Comparison of ENCODE assay signal across 8 mouse cellular contexts in the genomic region with DNA sequence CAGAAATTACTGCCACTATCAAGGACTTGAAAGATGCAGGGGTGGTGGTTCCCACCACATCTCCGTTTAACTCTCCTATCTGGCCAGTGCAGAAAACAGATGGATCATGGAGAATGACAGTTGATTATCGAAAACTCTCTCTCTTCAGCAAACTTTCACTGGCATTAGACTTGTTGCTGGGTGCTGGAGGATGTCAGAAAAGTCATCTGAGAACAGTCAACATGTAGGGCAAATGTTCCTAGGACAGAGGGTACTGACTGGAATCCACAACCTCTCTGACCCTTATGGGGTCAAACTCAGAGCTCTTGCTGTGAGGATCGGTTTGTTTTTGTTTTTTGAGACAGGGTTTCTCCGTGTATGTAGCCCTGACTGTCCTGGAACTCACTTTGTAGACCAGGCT. TPM values are rescaled to one million over a fixed set of nuclear protein-coding genes. Genes with fewer than 3 reads are reported as not detected.
A peak's percentile ranks its signal among the peaks of the same experiment; 100 is the strongest.
DNase-seq lines count a peak whose midpoint lies in the region; ATAC-seq and TF ChIP-seq lines count a peak whose summit lies in the region.
"Not testable (repeated sequence)": the region's sequence is repeated elsewhere in the genome, so short reads cannot be mapped to it uniquely, and the experiment has no call there.

No protein-coding gene starts in this region.

- H3K9me3 ChIP-seq in heart, embryonic 10.5 days; hindbrain, embryonic 15.5 days; liver, embryonic 15.5 days (replicated peaks); midbrain, embryonic 13.5 days: not testable (repeated sequence)

- not testable (repeated sequence) for H3K27me3 ChIP-seq in heart, embryonic 10.5 days (ENCODE audit: insufficient read depth, poor library complexity, severe bottlenecking); hindbrain, embryonic 15.5 days; liver, embryonic 15.5 days; midbrain, embryonic 13.5 days; spleen, adult 2 months (ENCODE audit: control insufficient read depth, insufficient read depth, low read length)

- peak overlapping the region; percentile 96 for H3K27ac ChIP-seq in bone marrow, adult 2 months (ENCODE audit: control insufficient read depth, insufficient read depth, low read depth, low read length, poor library complexity)
- H3K27ac ChIP-seq in heart, embryonic 10.5 days: peak overlapping the region; percentile 99
- peak overlapping the region; percentile 94 for H3K27ac ChIP-seq in hindbrain, embryonic 15.5 days (replicated peaks)
- H3K27ac ChIP-seq in layer of hippocampus, adult 2 months: peak overlapping the region; percentile 95
- H3K27ac ChIP-seq in liver, embryonic 15.5 days (replicated peaks): peak overlapping the region; percentile 100
- H3K27ac ChIP-seq in midbrain, embryonic 13.5 days: peak overlapping the region; percentile 97
- peak overlapping the region; percentile 92 for H3K27ac ChIP-seq in spleen, adult 2 months (ENCODE audit: insufficient read depth, low read length)

- ATAC-seq in erythroblast, adult 5-6 weeks (replicated peaks; ENCODE audit: low FRiP score, poor library complexity, severe bottlenecking): peak; percentile 34
- ATAC-seq in hindbrain, embryonic 15.5 days (ENCODE audit: low FRiP score, low read depth); liver, embryonic 15.5 days (ENCODE audit: insufficient read depth); midbrain, embryonic 13.5 days: not testable (repeated sequence)

- H3K36me3 ChIP-seq in heart, embryonic 10.5 days; hindbrain, embryonic 15.5 days; midbrain, embryonic 13.5 days; spleen, adult 2 months (ENCODE audit: control insufficient read depth, insufficient read depth, low read length): not testable (repeated sequence)
- H3K36me3 ChIP-seq in liver, embryonic 15.5 days (replicated peaks): peaks cover 15% of the 10 kb centered on the region

- 37% methylated on average over 4 of the region's 4 CpGs for WGBS in bone marrow, adult 2 months
- WGBS in heart, embryonic 10.5 days: 44% methylated on average over 4 of the region's 4 CpGs
- 50% methylated on average over 4 of the region's 4 CpGs for WGBS in hindbrain, embryonic 15.5 days
- 17% methylated on average over 4 of the region's 4 CpGs for WGBS in liver, embryonic 15.5 days (ENCODE audit: insufficient replicate concordance)
- 64% methylated on average over 4 of the region's 4 CpGs for WGBS in midbrain, embryonic 13.5 days
- 60% methylated on average over 4 of the region's 4 CpGs for WGBS in spleen, adult 2 months

- H3K4me2 ChIP-seq in hindbrain, embryonic 15.5 days: peak overlapping the region; percentile 61
- peak overlapping the region; percentile 77 for H3K4me2 ChIP-seq in liver, embryonic 15.5 days
- peak overlapping the region; percentile 62 for H3K4me2 ChIP-seq in midbrain, embryonic 13.5 days (replicated peaks)

- not testable (repeated sequence) for H3K4me1 ChIP-seq in bone marrow, adult 2 months (ENCODE audit: control insufficient read depth, insufficient read depth, low read length)
- H3K4me1 ChIP-seq in heart, embryonic 10.5 days: peaks cover 20% of the 10 kb centered on the region
- peaks cover 22% of the 10 kb centered on the region for H3K4me1 ChIP-seq in hindbrain, embryonic 15.5 days (replicated peaks)
- peaks cover 63% of the 10 kb centered on the region for H3K4me1 ChIP-seq in liver, embryonic 15.5 days (replicated peaks)
- H3K4me1 ChIP-seq in midbrain, embryonic 13.5 days (replicated peaks): peaks cover 23% of the 10 kb centered on the region
- peaks cover 12% of the 10 kb centered on the region; the same call in 1 of the 2 replicates for H3K4me1 ChIP-seq in spleen, adult 2 months (ENCODE audit: control insufficient read depth, insufficient read depth, insufficient read length)

- H3K4me3 ChIP-seq in bone marrow, adult 2 months (replicated peaks; ENCODE audit: control insufficient read depth, low read depth, low read length): peak overlapping the region; percentile 83
- H3K4me3 ChIP-seq in heart, embryonic 10.5 days: peak overlapping the region; percentile 96
- H3K4me3 ChIP-seq in hindbrain, embryonic 15.5 days: peak overlapping the region; percentile 99
- peak overlapping the region; percentile 94 for H3K4me3 ChIP-seq in layer of hippocampus, adult 2 months
- H3K4me3 ChIP-seq in liver, embryonic 15.5 days (replicated peaks): peak overlapping the region; percentile 95
- peak overlapping the region; percentile 98 for H3K4me3 ChIP-seq in midbrain, embryonic 13.5 days (replicated peaks)
- not testable (repeated sequence) for H3K4me3 ChIP-seq in spleen, adult 2 months (ENCODE audit: extremely low read depth, insufficient read depth, insufficient read length)

- not testable (repeated sequence) for TF ChIP-seq CTCF in bone marrow, adult 2 months (IDR thresholded peaks at IDR 0.05; ENCODE audit: control insufficient read depth, insufficient read depth, low read length); layer of hippocampus, adult 2 months (conservative IDR thresholded peaks at IDR 0.05); spleen, adult 2 months (IDR thresholded peaks at IDR 0.05; ENCODE audit: extremely low read depth, insufficient read depth, insufficient read length, insufficient replicate concordance)

- DNase-seq in heart, embryonic 10.5 days (ENCODE audit: low spot score); layer of hippocampus, adult 2 months (ENCODE audit: low spot score in 2 of 2); spleen, adult 2 months (ENCODE audit: low read depth in 1 of 2, low spot score in 2 of 2): not testable (repeated sequence)

- not testable (repeated sequence) for TF ChIP-seq POLR2A in bone marrow, adult 2 months (IDR thresholded peaks at IDR 0.05; ENCODE audit: borderline replicate concordance, control insufficient read depth, low read depth, low read length); spleen, adult 2 months (IDR thresholded peaks at IDR 0.05; ENCODE audit: low read depth, low read length)

- H3K9ac ChIP-seq in hindbrain, embryonic 15.5 days: peak overlapping the region; percentile 100; the same call in 1 of the 2 replicates
- peak overlapping the region; percentile 97 for H3K9ac ChIP-seq in liver, embryonic 15.5 days
- peak overlapping the region; percentile 99 for H3K9ac ChIP-seq in midbrain, embryonic 13.5 days (replicated peaks)

RNA-seq across cellular contexts. Expression of a gene that starts 0.9 kb away (rescaled TPM):
- polyA plus RNA-seq in bone marrow, adult 2 months (2011; ENCODE audit: insufficient read depth, insufficient read length, low replicate concordance, missing spikeins): 160 and 163 TPM in 2 replicates
- 375 and 403 TPM in 2 replicates for total RNA-seq in erythroblast, adult 5-6 weeks (2015; ENCODE audit: low replicate concordance)
- 937 and 1,092 TPM in 2 replicates for total RNA-seq in erythroblast, adult 5-6 weeks (2017; ENCODE audit: low replicate concordance)
- 177 and 187 TPM in 2 replicates for polyA plus RNA-seq in heart, embryonic 10.5 days (2016; fragmentation: Nextera tagmentation; extraction: Ambion mirVana)
- polyA plus RNA-seq in hindbrain, embryonic 15.5 days (2015; fragmentation: Nextera tagmentation; extraction: Ambion mirVana): 206 and 221 TPM in 2 replicates
- 100 to 1,000 TPM; 444 to 448 TPM for total RNA-seq in layer of hippocampus, adult 2 months (2021)
- 135 and 144 TPM in 2 replicates for polyA plus RNA-seq in liver, embryonic 15.5 days (2015; fragmentation: Nextera tagmentation; extraction: Ambion mirVana)
- 204 and 205 TPM in 2 replicates for polyA plus RNA-seq in midbrain, embryonic 13.5 days (2015; fragmentation: Nextera tagmentation; extraction: Ambion mirVana)
- 152 and 170 TPM in 2 replicates for polyA plus RNA-seq in spleen, adult 2 months (2012; rRNA removed)

RNA-seq across cellular contexts. Expression of a gene that starts 46.9 kb away (rescaled TPM):
- polyA plus RNA-seq in bone marrow, adult 2 months (2011; ENCODE audit: insufficient read depth, insufficient read length, low replicate concordance, missing spikeins): 15.0 and 29.7 TPM in 2 replicates
- total RNA-seq in erythroblast, adult 5-6 weeks (2015; ENCODE audit: low replicate concordance): 5.6 and 9.0 TPM in 2 replicates
- 4.7 and 5.4 TPM in 2 replicates for total RNA-seq in erythroblast, adult 5-6 weeks (2017; ENCODE audit: low replicate concordance)
- polyA plus RNA-seq in heart, embryonic 10.5 days (2016; fragmentation: Nextera tagmentation; extraction: Ambion mirVana): 3.6 and 6.0 TPM in 2 replicates
- 20.6 and 21.4 TPM in 2 replicates for polyA plus RNA-seq in hindbrain, embryonic 15.5 days (2015; fragmentation: Nextera tagmentation; extraction: Ambion mirVana)
- total RNA-seq in layer of hippocampus, adult 2 months (2021): 1 to 10 TPM; 3.3 to 6.6 TPM
- polyA plus RNA-seq in liver, embryonic 15.5 days (2015; fragmentation: Nextera tagmentation; extraction: Ambion mirVana): 3.7 and 5.5 TPM in 2 replicates
- polyA plus RNA-seq in midbrain, embryonic 13.5 days (2015; fragmentation: Nextera tagmentation; extraction: Ambion mirVana): 18.3 and 30.8 TPM in 2 replicates
- 50.7 and 51.3 TPM in 2 replicates for polyA plus RNA-seq in spleen, adult 2 months (2012; rRNA removed)

RNA-seq across cellular contexts. Expression of a gene that starts 58.8 kb away (rescaled TPM):
- polyA plus RNA-seq in bone marrow, adult 2 months (2011; ENCODE audit: insufficient read depth, insufficient read length, low replicate concordance, missing spikeins): 4.6 and 15.1 TPM in 2 replicates
- 1.0 and 1.3 TPM in 2 replicates for total RNA-seq in erythroblast, adult 5-6 weeks (2015; ENCODE audit: low replicate concordance)
- total RNA-seq in erythroblast, adult 5-6 weeks (2017; ENCODE audit: low replicate concordance): 3.4 and 3.9 TPM in 2 replicates
- polyA plus RNA-seq in heart, embryonic 10.5 days (2016; fragmentation: Nextera tagmentation; extraction: Ambion mirVana): 9.9 and 14.6 TPM in 2 replicates
- polyA plus RNA-seq in hindbrain, embryonic 15.5 days (2015; fragmentation: Nextera tagmentation; extraction: Ambion mirVana): 13.3 and 15.0 TPM in 2 replicates
- 10 to 100 TPM; 29.9 to 30.9 TPM for total RNA-seq in layer of hippocampus, adult 2 months (2021)
- polyA plus RNA-seq in liver, embryonic 15.5 days (2015; fragmentation: Nextera tagmentation; extraction: Ambion mirVana): 5.5 and 5.9 TPM in 2 replicates
- 6.9 and 7.3 TPM in 2 replicates for polyA plus RNA-seq in midbrain, embryonic 13.5 days (2015; fragmentation: Nextera tagmentation; extraction: Ambion mirVana)
- 23.3 and 27.4 TPM in 2 replicates for polyA plus RNA-seq in spleen, adult 2 months (2012; rRNA removed)
